Mouse (Mus musculus) G1E (cell line): Measurements from ENCODE around the gene Ptpn23. TPM values are rescaled to one million over a fixed set of nuclear protein-coding genes. Genes with fewer than 3 reads are reported as not detected.

ENCODE experiments used
- ATAC-seq: 2 replicates; pipeline ENCODE4 v1.8.0; 2016; ENCODE audit warnings: mild to moderate bottlenecking; ENCODE audit not compliant: insufficient number of reproducible peaks, poor library complexity, low FRiP score, severe bottlenecking; ENCODE audit errors: extremely low read depth
- DNase-seq: peaks from one replicate; pipeline ENCODE4 v3.0.0; 2012; ENCODE audit warnings: low spot score
- H3K27me3 ChIP-seq: 2 replicates; pipeline ENCODE4 v1.6.1; 2012; ENCODE audit warnings: mild to moderate bottlenecking, low read length, inconsistent platforms; ENCODE audit not compliant: insufficient read depth
- H3K36me3 ChIP-seq: replicated peaks from 2 replicates; pipeline ENCODE3; 2012; ENCODE audit warnings: mild to moderate bottlenecking, inconsistent platforms
- H3K4me1 ChIP-seq: 2 replicates; pipeline ENCODE4 v1.6.1; 2012; ENCODE audit warnings: low read depth, low read length, inconsistent platforms, mixed read lengths; ENCODE audit not compliant: insufficient read depth
- H3K4me3 ChIP-seq: 2 replicates; pipeline ENCODE4 v1.5.1; 2012; ENCODE audit warnings: low read depth, mild to moderate bottlenecking, inconsistent platforms, low read length, moderate library complexity, mixed read lengths
- H3K9me3 ChIP-seq: replicated peaks from 2 replicates; pipeline ENCODE4 v1.6.1; 2012; ENCODE audit warnings: inconsistent platforms
- CTCF ChIP-seq: IDR thresholded peaks from 2 replicates; pipeline ENCODE4 v1.5.1; 2012; ENCODE audit warnings: low read depth, low read length, inconsistent platforms, mixed read lengths
- GATA1 ChIP-seq: IDR thresholded peaks from 2 replicates; pipeline ENCODE4 v1.6.1; 2012; ENCODE audit warnings: borderline replicate concordance, low read length, inconsistent platforms, mixed read lengths
- GATA2 ChIP-seq: IDR thresholded peaks from 2 replicates; pipeline ENCODE4 v1.6.1; 2012; ENCODE audit warnings: low read depth, low read length, inconsistent platforms, borderline replicate concordance
- POLR2AphosphoS5 ChIP-seq: IDR thresholded peaks from 2 replicates; pipeline ENCODE4 v1.6.1; 2012; ENCODE audit warnings: low read depth, low read length, inconsistent platforms; ENCODE audit not compliant: insufficient replicate concordance
- TAL1 ChIP-seq: conservative IDR thresholded peaks from 2 replicates; pipeline ENCODE4 v1.6.1; 2012; ENCODE audit warnings: low read depth, low read length, inconsistent platforms, mixed read lengths
- polyA plus RNA-seq: library from polyadenylated mRNA; stranded (reverse); fragments of >175 nt; gene quantifications from 2 replicates; pipeline ENCODE4 v1.2.3, GENCODE M21; 2012
- total RNA-seq, 2 experiments: library from RNA; stranded (forward) in 1 of 2; stranded (reverse) in 1 of 2; fragments of 200-1000 nt in 1 of 2; fragments of >200 nt in 1 of 2; fragmentation: Nextera tagmentation in 1 of 2; gene quantifications; 2 replicates each; pipeline ENCODE4 v1.2.3; 2014 to 2017

The Ptpn23 gene
- total and polyA plus RNA-seq, 3 experiments: 6.9 to 93.5 (median 58.9) TPM

DNA sequence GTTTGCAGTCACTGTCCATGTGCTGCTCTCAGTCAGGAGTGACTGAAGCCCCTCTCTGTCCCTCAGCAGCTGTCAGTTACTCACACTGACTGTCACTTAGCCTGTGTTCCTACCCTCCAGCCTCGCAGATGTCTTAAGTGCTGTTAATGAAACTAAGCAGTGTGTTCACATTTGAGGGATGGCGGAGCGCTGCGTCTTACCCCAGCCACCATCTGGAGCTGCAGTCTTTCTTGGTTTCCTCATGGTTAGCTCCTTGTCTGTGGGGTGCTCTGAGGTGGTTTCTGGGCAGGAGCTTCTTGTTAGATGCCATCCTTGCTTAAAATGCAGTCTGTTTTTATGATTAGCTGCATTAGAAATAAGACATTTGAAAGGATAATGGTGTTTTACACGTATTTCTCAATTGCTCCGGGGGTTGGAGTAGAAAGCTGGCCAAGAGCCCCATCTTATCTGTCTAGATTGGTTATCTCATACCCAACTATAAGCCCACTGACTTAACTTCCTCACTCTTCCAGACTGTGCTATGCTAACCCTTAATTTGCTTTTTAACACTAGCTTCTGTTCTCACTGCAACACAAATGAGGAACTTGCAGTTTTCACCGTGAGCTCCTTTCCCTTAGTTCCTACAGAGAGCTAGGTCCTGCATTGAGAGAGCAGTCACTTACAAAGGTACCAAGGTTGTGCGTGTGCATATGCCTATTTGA is 55.9 kb downstream of the Ptpn23 start:
- ATAC-seq (0 out of 2 replicates have a peak, but pooled peaks have one; percentile 22), DNase-seq (peak; percentile 10)
- Histone ChIP-seq H3K9me3 (no peaks in the 10 kb centered on the region), H3K4me3 (no peak overlapping the region), H3K4me1 (peaks cover 19% of the 10 kb centered on the region), H3K27me3 (no peaks in the 10 kb centered on the region), H3K36me3 (peaks cover 42% of the 10 kb centered on the region)
- no peak for TF ChIP-seq CTCF
- TF ChIP-seq GATA1: no peak
- TF ChIP-seq GATA2: no peak
- no peak for TF ChIP-seq TAL1
- no peak for TF ChIP-seq POLR2AphosphoS5

- Histone ChIP-seq H3K4me1 (peaks cover 19% of the 10 kb centered on the region), H3K9me3 (no peaks in the 10 kb centered on the region), H3K36me3 (peaks cover 40% of the 10 kb centered on the region), H3K27me3 (no peaks in the 10 kb centered on the region), H3K4me3 (no peak overlapping the region)
- TF ChIP-seq POLR2AphosphoS5 (no peak), GATA1 (no peak), CTCF (no peak), GATA2 (no peak), TAL1 (no peak)
- DNase-seq (no peak), ATAC-seq (no peak)
Observed at GRCm38 (mm10) chr9:110351350-110351749, 56.7 kb downstream of the Ptpn23 start.

DNA sequence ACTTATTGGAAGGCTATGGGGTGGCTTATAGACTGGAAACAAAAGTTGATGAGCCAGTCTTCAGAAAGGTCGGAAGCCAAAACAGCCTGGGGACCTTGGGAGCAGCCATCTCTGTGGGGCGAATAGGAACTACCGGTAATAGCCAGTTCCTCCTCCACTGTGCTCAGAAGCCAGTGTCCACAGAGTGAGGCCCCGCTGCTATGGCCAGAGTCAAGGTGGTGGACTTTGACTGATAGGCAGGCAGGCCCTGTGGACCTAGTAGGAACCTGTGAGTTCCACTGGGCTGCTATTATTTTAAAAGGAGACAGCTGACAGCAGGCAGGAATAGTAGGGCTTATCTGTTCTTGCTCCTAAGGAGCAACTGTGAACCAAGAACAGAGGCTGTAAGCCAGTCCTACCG is 57.4 kb downstream of the Ptpn23 start:
- TF ChIP-seq TAL1 (no peak), GATA2 (no peak), POLR2AphosphoS5 (no peak), CTCF (no peak), GATA1 (no peak)
- Histone ChIP-seq H3K27me3 (no peaks in the 10 kb centered on the region), H3K36me3 (peaks cover 35% of the 10 kb centered on the region), H3K4me1 (peaks cover 19% of the 10 kb centered on the region), H3K4me3 (no peak overlapping the region), H3K9me3 (no peaks in the 10 kb centered on the region)
- no peak for DNase-seq
- ATAC-seq: no peak

DNA sequence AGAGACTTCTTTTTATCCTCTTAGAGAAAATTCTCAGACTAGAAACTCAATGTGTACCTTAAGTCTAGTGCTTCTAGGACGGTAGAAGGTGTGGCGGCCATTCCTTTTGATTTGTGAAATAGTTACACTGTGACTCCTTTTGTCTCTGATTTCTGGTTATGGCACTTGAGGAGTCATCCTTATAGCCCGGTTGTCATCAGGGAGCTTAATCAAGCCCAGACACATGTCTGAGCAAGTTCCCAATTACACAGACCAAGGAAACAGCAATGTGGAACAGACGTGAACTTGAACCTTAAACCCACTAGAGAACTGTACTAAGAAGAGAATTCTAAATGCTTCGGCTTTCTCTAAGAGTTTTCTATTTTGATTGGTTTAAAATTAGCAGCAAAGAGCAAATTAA is 57.8 kb downstream of the Ptpn23 start:
- DNase-seq (no peak), ATAC-seq (no peak)
- H3K4me1 ChIP-seq: peaks cover 19% of the 10 kb centered on the region
- H3K36me3 ChIP-seq: peaks cover 33% of the 10 kb centered on the region
- TF ChIP-seq TAL1 (no peak), CTCF (no peak), GATA1 (no peak), GATA2 (no peak), POLR2AphosphoS5 (no peak)
- H3K9me3 ChIP-seq: no peaks in the 10 kb centered on the region
- no peak overlapping the region for H3K4me3 ChIP-seq
- H3K27me3 ChIP-seq: no peaks in the 10 kb centered on the region

GRCm38 (mm10) chr9:110348899-110349298 is 59.1 kb downstream of the Ptpn23 start:
- H3K36me3 ChIP-seq: peaks cover 25% of the 10 kb centered on the region
- no peaks in the 10 kb centered on the region for H3K27me3 ChIP-seq
- H3K9me3 ChIP-seq: no peaks in the 10 kb centered on the region
- DNase-seq: no peak
- no peak overlapping the region for H3K4me3 ChIP-seq
- ATAC-seq: no peak
- no peak for TF ChIP-seq POLR2AphosphoS5
- no peak for TF ChIP-seq TAL1
- no peak for TF ChIP-seq GATA2
- TF ChIP-seq CTCF: no peak
- no peak for TF ChIP-seq GATA1
- H3K4me1 ChIP-seq: peaks cover 19% of the 10 kb centered on the region

DNA sequence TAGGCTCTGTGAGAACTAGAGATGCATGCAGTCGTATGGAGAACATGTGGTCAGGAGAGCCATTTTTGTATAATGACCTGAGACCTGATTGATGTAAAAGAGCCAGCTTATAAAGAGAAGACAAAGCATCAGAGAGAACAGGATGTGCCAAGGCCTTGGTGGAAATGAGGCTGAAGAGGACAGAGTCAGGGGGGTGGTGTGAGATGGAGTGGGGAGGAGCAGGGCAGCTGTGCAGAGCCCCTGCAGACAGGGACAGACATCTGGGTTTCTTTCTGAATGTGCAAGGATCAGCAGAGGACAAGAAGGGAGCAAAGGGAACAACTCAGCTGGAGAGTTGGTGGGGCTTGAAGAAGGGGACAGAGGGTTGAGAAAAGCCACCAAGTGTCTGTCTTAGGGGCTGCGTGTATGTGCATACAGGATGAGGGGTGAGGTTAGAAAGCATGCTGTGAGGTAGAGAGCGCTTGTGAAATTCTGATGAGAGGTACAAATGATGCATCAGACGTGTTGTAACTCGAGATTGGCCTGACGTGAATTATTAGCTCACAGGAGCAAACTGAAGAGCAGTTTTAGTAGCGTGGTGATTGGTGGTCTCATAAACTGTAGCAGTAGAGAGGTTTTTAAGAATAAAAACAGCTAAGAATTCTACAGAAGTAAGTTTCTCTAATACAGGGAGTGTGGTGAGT is 62.8 kb downstream of the Ptpn23 start:
- H3K4me1 ChIP-seq: peaks cover 4% of the 10 kb centered on the region; the same call in 1 of the 2 replicates
- DNase-seq: no peak
- no peaks in the 10 kb centered on the region for H3K9me3 ChIP-seq
- TF ChIP-seq POLR2AphosphoS5: no peak
- ATAC-seq: no peak
- peaks cover 18% of the 10 kb centered on the region for H3K36me3 ChIP-seq
- no peak overlapping the region for H3K4me3 ChIP-seq
- H3K27me3 ChIP-seq: no peaks in the 10 kb centered on the region
